Mouse (Mus musculus): ENCODE measurements around the gene Vmn1r37.
"Not testable (repeated sequence)": the region's sequence is repeated elsewhere in the genome, so short reads cannot be mapped to it uniquely, and the experiment has no call there.

Vmn1r37 gene

DNA sequence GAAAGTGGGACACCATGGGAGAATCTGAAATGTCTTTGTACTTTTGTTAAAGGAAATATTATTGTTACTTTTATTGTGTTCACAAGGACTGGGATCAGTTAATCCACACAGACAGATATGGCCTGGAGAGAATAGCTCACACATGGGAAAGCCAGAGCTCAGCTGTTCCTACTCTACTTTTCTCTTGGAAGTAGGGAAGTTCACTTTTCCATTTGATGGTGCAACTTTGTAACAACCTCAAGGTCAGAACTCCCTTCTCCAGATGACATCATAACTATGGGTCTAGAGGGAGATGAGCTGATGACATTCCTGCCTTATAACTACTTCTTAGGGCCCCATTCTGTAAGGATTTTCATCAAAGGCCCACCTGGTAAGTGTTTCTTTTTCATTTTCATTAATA is at the start of gene Vmn1r37:
Vmn1r37 (plus strand) TSS at position 301 of the 400 bp plus-strand sequence.
- not testable (repeated sequence) for DNase-seq

DNA sequence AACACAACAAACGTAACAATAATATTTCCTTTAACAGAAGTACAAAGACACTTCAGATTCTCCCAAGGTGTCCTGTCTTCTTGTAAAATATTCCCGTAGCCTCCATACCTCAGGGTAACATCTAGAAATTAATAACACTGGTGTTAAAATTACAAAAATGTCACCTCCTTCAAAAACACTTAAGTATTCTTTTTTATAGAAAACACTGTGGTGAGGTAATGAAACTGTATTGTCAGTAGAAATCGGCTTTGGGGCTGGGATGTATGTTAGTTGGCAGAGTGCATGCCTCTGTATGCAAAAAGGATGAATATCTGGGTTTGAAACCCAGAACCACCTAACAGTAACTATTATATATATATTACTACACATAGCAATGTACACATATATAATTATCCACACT is 43.4 kb upstream of the Vmn1r37 start, which contains the start of gene Vmn1r35:
Vmn1r35 (minus strand) TSS at position 101 of the 400 bp plus-strand sequence.
- no peak for DNase-seq

DNA sequence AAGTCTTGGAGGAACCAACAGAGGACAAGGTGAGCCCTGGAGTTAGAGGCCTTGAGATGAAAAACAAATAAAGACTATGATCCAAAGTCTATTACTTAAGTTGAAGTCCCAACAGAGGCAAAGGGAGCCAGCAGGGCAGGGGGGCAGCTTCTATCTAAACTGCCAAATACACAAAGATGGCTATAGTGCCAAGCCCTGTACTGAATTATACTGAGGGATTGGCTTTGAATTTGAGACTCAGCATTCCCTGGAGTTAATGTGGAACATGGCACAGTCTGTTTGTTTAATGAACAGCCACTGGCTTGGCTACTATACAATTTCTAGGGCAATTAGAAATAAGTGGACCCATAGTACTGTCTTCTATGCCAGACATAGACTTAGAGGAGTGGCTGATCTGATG is 20.3 kb upstream of the Vmn1r37 start:
- peak; percentile 19 for DNase-seq

DNA sequence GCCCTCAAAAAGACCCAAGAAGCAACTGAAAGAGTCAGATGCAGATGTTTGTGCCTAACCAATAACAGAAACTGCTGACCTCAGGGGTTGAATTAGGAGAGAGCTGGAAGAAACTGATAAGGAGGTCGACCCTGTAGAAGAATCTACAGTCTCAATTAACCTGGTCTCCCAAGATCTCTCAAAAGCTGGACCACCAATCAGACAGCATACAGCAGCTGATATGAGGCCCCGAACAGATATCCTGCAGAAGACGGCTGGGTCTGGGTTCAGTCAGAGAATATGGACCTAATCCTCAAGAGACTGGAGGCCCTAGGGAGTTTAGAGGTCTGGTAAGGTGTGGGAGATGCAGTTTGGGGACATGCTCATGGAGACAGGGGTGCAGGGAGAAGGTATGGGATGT is 15.3 kb upstream of the Vmn1r37 start:
- DNase-seq, result no peak

DNA sequence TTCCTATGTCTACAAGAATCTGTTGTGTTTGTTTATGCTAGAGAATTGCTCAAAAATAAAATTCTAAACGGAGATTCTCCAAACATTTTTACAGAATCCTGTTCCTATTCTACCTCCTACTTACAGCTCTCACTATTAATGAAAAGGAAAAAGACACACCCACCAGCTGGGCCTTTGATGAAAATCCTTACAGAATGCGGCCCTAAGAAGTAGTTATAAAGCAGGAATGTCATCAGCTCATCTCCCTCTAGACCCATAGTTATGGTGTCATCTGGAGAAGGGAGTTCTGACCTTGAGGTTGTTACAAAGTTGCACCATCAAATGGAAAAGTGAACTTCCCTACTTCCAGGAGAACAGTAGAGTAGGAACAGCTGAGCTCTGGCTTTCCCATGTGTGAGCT is 10.1 kb upstream of the Vmn1r37 start, which contains the start of gene Vmn1r36:
Vmn1r36 (minus strand) TSS at position 101 of the 400 bp plus-strand sequence.
- not testable (repeated sequence) for DNase-seq

DNA sequence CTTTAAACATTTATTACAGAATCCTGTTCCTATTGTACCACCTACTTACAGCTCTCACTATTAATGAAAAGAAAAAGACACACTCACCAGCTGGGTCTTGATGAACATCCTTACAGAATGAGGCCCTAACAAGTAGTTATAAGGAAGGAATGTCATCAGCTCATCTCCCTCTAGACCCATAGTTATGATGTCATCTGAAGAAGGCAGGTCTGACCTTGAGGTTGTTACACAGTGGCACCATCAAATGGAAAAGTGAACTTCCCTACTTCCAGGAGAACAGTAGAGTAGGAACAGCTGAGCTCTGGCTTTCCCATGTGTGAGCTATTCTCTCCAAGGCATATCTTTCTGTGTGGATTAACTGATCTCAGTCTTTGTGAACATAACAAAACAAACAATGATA is 53.3 kb downstream of the Vmn1r37 start, which contains the start of gene Vmn1r38:
Vmn1r38 (minus strand) TSS at position 101 of the 400 bp plus-strand sequence.
- not testable (repeated sequence) for DNase-seq
